Mouse (Mus musculus): ENCODE results near the gene Traf6. TPM values are rescaled to one million over a fixed set of nuclear protein-coding genes. Genes with fewer than 3 reads are reported as not detected.

Traf6 gene
- 10 to 100 TPM in 1 of 2 experiments, 1 to 10 TPM in 1; 9.9 to 11.7 TPM for total RNA-seq (2021)

DNA sequence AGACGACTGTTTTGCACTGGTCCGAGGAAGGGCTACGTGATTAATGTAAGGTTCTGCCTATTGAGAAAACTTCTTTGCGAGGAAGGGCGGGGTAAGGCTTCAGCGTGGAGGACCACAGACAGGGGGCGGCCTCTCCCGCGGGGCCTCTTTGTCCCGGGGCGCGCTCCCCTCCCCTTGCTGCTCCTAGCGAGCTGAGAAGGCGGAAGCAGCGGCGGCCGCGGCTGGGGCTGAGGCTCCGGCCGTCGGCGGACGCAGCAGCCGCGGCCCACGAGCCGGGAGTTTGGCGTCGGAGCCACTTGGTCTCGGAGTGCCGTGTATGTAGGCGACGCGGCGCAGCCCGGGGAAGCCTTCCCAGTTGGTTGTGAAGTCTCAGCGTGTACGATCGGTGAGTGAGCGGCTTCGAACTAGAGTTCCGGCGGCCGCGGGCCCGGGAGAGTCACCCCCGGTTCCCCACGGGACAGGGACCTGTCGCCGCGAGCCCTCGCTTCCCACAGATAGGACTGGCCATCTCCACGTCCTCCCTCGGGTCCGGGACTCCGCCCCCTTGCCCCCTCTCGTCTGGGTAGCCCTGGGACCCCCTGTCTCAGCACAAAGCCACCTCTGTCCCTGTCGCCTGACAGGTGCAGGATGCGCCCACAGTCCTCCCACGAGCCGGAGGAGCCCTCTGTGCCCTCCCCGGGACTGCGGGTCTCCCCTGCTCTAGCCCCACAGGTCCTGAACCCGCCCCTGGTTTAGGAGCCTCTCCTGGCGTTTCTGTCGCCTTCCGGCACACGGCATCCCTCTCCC lies at the start of gene Traf6:
Gene Traf6 (plus strand): TSS at position 194 of the 786 bp plus-strand sequence.
- peak; percentile 82 to 83 for DNase-seq (ENCODE audit: low spot score in 2 of 2)
- intact Hi-C loops (cut with DNase I), result no loop called here

DNA sequence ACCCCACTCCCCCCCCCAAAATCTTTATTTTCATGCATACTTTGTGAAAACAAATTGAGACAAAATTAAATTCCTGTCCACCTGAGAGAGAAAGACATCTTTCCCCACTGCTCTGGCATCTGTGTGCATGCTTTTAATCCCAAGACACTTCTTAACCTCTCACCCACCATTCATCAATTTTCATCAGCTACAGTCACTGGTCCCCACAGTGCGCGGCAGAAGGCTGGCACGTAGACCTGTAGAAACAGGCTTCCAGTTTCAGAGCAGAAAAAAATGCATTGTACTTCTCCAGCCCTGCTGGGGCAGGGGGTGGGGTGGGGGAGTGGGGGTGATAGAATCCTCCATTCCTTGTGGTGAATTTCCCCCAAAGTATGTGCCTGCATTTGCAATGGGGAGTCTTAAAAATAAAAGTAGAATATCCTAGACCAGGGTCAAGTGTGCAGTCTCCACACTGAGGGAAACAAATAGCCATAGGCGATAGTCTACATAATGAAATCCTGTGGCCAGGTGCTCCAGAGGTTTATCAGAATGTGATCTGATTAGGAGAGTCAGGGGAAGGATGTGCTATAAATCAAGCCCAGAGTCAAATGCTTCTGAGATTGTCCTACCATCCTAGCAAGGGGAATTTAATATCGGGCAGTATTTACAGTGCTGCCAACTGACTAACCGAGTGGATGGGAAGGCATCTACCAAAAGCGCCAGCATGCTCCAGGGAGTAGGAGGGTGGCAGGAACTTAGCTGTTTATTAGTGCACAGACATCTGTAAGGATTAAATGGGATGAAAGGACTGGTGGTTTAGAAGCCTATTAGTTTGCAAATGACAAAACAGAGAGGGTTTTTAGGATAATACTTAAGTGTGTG lies 39.0 kb upstream of the Traf6 start:
- no peak for DNase-seq (ENCODE audit: low spot score in 2 of 2)
- intact Hi-C loops (cut with DNase I), result no loop called here

DNA sequence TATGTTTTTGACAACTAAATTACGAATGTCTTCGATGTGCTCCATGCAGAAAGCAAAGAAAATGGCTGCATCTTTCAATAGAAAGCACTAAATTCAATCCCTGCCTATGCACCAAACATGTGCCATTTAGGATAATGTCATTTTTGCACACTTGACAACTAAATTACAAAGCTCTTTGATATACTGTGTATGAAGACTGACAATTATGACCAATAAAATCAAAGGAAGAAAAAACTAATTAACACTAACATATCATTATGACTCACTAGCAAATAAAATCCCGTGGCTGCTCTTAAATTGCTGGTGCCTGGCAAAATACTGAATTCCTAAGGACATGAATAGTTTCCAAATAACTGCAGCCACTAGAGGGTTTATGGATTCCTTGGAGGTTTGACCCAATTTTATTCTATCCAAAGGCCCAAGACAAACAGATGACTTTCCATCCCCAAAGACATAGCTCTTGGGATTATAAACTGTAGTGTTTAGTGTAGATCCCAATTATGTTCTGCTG lies 38.3 kb upstream of the Traf6 start:
- DNase-seq (ENCODE audit: low spot score in 2 of 2), result no peak
- intact Hi-C loops (cut with DNase I), result no loop called here

DNA sequence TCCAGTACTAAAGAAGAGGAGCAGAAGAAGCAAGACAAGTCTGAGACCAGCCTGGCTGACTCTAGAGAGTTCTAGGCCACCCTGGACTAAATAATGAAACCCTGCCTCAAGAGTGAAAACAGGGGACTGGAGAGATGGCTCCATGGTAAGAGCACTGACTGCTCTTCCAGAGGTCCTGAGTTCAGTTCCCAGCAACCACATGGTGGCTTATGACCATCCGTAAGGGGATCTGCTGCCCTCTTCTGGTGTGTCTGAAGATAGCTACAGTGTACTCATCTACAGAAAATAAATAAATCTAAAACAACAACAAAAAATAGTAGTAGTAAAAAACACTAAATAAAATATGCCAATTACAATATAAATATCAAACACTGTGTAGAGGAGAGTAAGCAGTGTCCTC lies 32.4 kb upstream of the Traf6 start:
- intact Hi-C loops (cut with DNase I), result no loop called here
- DNase-seq (ENCODE audit: low spot score in 2 of 2), result no peak

DNA sequence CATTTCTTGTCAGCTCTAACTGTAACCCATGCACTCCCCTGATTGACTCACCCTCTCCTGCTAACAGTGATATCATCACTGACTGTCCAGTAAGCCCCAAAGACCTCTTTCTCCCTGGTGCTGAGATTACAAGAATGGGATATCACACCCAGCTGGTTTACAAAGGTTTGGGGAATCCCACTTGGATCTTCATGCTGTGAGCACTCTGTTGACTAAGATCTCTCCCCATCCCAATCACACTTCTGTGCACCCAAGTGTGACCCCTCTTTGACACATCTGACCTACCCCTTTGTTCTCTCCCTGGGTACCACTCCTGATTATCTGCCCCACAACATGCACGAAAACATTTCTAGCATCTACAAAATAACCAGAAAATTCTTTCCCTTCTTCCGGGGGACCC lies 29.9 kb upstream of the Traf6 start:
- intact Hi-C loops (cut with DNase I), result no loop called here
- no peak for DNase-seq (ENCODE audit: low spot score in 2 of 2)

DNA sequence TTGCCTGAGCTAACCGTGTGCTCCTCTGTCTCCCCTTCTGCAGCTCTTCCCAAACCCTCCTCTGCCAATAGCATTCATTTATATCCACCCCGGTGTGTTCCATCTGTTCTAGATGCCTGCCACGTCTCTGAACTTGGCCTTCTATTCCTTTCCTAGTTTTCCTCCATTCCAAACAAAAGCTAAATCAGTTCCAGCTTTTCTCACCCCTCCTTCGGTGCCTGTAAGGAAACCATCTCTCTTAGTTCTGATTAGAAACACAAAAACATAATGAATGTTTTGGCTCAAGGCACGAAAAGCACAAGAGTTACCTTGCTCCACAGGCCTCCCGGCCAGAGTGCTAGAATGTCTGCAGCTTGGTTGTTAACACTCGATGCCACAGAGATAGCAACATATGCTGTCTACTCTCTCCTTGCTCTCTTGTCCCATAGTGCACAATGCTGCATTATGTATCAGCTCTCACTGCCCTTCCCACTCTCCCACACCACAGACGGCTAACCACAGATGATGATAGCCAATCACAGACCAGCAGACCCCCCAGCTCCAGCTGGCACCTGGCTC lies 29.0 kb upstream of the Traf6 start, which contains the start of the genes Rag1 and B230118H07Rik:
Gene Rag1 (minus strand): TSS at position 388 of the 558 bp plus-strand sequence.
Gene B230118H07Rik (minus strand): TSS at position 419 of the 558 bp plus-strand sequence.
- DNase-seq (ENCODE audit: low spot score in 2 of 2), result peak in 1 of 2 experiments; percentile 19
- intact Hi-C loops (cut with DNase I), result no loop called here

DNA sequence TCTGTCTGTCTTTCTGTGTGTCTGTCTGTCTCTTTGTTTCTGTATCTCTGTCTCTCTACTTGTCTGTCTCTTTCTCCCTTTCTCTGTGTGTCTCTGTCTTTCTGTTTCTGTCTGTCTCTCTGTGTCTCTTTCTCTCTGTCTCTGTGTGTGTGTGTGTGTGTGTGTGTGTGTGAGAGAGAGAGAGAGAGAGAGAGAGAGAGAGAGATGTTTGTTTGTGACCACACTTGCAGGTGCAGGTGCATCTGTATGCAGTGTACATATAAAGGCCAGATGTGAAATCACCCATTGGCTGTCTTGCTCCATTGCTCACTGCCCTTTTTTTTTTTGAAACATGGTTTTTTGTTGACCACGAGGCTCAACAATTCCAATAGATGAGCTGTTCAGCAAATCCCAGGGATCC lies 27.8 kb upstream of the Traf6 start:
- DNase-seq (ENCODE audit: low spot score in 2 of 2), result no peak
- intact Hi-C loops (cut with DNase I), result no loop called here

DNA sequence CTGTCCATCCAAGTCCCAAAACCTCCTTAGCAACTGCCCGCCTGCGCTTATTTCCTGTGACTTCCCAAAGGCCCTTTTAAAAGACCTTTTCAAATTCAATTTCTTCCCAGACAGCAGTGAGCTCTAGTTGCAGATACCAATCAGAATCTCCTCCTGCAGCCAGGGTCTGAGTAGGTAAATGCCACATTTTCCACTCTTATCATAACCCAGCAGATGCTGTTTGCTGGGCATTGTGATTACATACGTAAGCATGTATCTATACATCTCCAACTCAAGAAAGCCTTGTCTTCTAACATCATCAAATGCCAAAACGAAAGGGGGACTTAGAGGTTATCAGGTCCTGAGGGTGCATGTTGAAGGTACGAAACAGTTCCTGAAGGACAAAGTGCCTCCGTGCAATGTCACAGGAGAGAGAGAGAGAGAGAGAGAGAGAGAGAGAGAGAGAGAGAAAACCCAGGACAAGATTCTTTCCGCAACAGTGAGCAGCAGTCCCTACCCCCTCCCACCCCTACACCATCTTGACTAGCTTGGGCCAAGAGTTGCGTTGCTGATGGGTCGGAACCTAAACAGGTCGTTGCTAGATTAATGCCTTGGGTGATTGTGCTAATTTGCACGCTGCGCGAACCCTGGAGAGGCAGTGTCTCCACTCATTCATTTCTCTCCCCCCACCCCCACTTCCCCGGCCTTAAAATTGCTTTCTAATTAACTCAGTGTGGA lies 25.9 kb upstream of the Traf6 start:
- peak in 1 of 2 experiments; percentile 8 for DNase-seq (ENCODE audit: low spot score in 2 of 2)
- intact Hi-C loops (cut with DNase I), result loop anchor here (2.0 kb wide), 1 partner anchor 54 kb away; no protein-coding TSS in a partner anchor

DNA sequence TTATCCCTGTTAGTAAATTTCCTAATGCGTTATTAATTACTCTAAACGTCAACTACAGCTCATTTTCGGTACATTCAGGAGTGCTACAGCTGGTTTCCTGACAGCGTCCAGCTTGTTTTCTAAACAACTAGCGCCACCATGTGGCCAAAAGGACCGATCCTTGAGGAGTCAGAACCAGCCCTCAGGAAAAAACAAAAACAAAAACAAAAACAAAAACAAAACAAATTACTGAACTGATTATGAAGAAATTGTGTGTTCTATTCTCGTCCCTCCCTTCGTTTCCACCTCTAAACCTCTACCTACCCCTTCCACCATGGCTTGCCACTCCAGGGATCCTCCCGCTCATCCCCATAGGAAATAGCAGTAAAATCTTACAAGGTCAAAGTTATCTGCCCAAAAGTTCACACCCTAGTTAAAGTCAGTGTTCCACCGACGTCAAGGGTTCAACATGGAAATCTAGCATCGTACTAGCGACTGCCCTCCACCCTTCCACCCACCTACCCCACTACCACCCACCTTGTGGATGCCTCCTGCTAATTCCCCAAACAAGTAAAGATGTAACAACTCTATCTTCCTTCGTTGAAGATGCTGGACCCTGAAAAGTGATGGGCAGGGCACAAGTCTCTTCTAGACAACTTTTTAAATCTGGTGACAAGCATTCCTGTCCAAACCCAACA lies 25.2 kb upstream of the Traf6 start:
- intact Hi-C loops (cut with DNase I), result loop anchor here (1.0 to 2.0 kb wide), 2 partner anchors 54 to 181 kb away; no protein-coding TSS in a partner anchor
- peak; percentile 79 for DNase-seq (ENCODE audit: low spot score in 2 of 2)

DNA sequence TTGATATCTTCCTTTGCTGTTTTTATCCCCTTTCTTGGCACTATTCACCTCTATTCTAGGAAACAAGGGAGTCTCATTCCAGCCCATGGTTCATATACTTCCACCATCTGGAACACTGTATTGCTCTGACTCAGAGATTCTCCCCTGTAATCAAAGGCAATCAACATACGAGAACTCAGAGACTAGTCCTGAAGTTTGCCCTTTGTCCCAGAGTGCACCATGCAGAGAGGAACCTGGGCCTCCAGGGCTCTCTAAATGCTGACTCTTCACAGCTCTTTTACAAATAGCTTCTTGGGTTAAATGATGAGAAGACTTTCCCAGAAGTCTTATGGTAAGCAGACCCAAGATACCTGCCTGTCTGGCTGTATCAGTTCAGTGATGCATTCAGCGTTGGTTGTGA lies 17.7 kb upstream of the Traf6 start:
- intact Hi-C loops (cut with DNase I), result no loop called here
- no peak for DNase-seq (ENCODE audit: low spot score in 2 of 2)

DNA sequence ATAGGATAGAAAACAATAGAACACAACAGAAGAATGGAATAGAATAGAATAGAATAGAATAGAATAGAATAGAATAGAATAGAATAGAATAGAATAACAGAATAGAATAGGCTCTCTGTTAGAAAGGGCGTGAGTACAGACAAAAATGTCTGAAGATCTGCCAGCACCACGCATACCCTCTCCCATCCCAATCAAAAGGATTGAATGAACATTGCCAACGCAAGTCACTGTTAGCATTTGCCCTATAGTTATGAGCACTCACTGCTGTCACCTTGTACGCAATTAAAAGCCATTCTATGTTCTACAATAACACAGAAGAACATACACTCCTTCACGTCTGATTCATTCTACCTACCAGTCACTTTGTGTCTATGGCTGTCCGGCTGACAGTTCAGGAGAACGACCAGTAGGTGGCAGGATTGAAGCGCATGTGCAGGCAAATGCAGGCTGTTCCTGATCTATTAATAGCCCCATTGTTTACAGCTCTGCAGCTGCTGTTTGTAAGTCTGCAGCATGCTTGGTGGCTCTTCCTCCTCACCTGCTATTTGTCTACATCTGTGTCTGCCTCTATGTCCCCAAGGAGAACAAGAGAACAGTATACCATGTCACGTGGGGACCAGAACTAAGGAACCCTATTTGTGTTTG lies 13.0 kb upstream of the Traf6 start:
- intact Hi-C loops (cut with DNase I), result no loop called here
- peak; percentile 67 to 80 for DNase-seq (ENCODE audit: low spot score in 2 of 2)

DNA sequence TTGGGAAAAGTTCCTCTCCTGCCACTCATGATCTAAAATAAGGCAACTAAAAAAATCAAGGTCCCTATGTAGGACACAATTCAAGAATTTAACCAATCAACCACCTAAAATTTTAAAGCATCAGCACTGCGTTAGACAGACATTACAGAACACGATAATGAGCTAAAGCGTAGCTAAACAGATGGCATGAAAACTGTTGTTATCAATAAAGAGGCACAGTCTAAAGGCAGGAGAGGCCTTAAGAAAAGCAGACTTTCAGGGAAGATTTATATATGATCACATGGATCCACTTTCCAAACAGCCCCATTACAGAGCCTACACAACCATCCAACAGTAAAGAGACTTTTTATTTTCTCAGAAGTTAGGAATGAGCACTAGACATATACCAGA lies 12.5 kb upstream of the Traf6 start:
- intact Hi-C loops (cut with DNase I), result no loop called here
- DNase-seq (ENCODE audit: low spot score in 2 of 2), result no peak

DNA sequence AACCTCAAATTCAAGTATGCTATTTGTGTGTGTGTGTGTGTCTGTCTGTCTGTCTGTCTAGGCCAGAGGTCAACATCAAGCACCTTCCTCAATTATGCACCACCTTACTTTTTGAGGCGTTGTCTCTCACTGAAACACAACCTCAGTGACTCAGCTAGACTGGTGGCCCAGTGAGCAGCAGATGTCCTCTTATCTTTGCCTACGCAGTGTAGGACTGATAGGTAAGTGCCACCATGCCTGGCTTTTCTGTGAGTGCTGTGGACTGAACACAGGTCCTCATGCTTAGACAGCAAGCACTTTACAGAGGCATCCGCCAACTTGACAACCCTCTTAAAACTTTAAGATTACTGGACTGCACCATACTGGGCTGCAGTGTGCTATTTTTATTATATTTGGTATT lies 9.5 kb upstream of the Traf6 start:
- intact Hi-C loops (cut with DNase I), result no loop called here
- no peak for DNase-seq (ENCODE audit: low spot score in 2 of 2)

DNA sequence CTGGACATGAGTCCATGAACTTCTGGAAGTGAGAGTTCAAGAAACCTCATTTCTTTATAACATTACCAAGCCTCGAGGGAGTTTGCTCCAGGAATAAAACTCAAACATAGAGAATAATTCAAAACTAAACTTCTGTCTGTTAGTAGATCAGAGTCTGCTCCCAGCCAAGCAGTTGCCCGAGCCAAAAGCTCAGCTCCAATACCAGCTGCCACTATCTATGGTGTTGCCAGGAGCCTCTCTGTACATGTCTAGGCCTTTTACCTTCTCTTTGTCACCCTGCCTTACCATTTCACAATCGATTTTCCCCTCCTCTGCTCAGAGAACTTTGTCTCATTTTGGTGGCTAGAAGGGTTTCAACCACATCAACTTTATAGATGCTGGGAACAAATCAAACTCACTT lies 4.7 kb upstream of the Traf6 start:
- intact Hi-C loops (cut with DNase I), result no loop called here
- no peak for DNase-seq (ENCODE audit: low spot score in 2 of 2)

DNA sequence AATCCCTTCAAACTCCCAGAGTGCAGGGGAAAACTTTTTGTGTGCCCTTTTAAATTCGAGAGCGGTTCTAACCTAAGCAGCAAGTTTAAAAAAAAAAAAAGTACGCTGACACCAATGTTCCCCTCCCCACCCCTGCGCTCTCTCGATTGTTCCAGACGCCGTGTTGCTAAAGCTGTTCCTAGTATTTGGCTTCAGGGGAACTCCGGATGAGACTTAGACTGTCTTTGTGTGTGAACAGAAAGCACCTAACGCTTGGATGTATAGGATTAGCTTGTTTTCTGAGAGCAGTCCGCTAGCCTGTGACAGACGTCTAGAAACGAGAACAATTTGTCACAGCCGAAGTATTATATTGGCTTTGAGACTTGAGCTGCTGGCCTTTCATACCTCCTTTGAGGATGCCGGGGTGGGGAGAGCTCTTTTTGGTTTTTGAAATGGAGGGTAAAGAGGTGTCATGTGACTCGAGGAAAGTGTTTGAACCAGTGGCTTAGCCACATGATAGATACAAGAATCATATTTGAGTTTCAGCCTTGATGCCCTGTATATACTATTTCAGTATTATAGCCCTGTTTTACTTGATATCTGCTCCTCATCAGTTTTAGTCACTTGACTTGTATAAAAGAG lies 1.0 kb downstream of the Traf6 start:
- peak in 1 of 2 experiments; percentile 8 for DNase-seq (ENCODE audit: low spot score in 2 of 2)
- intact Hi-C loops (cut with DNase I), result no loop called here

DNA sequence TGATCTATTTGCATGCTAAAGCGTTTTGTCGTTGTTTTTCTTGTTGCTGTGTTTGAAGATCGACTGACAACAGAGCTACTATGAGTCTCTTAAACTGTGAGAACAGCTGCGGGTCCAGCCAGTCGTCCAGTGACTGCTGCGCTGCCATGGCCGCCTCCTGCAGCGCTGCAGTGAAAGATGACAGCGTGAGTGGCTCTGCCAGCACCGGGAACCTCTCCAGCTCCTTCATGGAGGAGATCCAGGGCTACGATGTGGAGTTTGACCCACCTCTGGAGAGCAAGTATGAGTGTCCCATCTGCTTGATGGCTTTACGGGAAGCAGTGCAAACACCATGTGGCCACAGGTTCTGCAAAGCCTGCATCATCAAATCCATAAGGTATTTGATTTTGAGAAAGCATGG lies 6.2 kb downstream of the Traf6 start:
- peak in 1 of 2 experiments; percentile 15 for DNase-seq (ENCODE audit: low spot score in 2 of 2)
- intact Hi-C loops (cut with DNase I), result no loop called here

DNA sequence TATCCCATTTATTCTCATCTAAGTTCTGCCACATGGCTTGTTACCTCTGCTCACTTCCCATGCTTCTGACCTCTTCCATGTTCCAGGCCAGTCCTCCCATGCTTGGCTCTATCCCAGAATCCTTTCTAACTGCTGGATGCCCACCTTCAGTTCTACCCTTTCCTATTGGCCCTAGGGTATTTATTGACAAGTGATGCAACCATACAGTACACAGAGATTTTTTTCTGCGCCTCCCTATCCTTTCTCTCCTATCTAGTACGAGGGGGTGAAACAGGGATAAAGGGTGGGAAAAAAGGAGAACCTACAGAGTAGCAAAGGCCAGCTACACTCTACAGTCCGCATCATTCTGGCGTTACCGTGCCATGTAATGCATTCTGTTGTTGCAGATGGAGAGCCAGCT lies 9.8 kb downstream of the Traf6 start:
- DNase-seq (ENCODE audit: low spot score in 2 of 2), result no peak
- intact Hi-C loops (cut with DNase I), result no loop called here

DNA sequence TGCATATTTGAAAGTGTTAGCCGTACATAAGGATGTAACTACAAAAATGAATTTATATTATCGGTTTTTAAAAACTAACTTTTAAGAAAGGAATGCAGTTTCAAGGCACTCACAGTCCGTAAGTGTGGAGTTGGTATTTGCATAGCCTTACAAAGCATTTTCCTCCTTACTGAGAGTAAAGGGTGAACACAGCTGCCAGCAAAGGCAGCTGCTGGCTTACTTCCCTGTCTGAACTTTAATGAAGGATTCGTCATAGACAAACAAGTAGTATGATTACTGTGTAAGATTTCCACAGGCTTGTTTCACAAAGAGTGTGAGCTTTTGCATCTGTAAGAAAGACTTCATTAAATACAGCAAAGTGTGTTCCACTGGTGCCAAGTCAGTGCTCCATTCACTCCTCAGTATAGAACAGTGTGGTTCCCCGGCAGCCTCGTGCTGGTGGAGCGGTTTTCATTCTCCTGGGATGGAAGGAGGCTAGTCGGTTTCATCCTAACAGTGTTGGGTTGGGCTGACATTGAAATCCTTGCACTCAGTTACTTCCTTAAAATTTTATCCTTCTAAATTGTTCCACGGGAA lies 12.1 kb downstream of the Traf6 start:
- intact Hi-C loops (cut with DNase I), result loop anchor here (5.0 kb wide), 1 partner anchor 182 kb away; no protein-coding TSS in a partner anchor
- no peak for DNase-seq (ENCODE audit: low spot score in 2 of 2)

Data from left cerebral cortex, postnatal 25 days (tissue).